Mouse (Mus musculus) MEL (cell line): ENCODE measurements around the gene Gm17018.

Experiments
- CTCF ChIP-seq, 3 experiments: IDR thresholded peaks in 2 of 3; conservative IDR thresholded peaks in 1 of 3; 2 replicates each; pipeline ENCODE4 v1.5.1; 2011 to 2012; ENCODE audit warnings: low read length in 3 of 3, low read depth in 2 of 3, mild to moderate bottlenecking in 2 of 3, improper control_type of control experiment in 1 of 3, inconsistent platforms in 1 of 3, mixed read lengths in 1 of 3, moderate library complexity in 1 of 3; ENCODE audit not compliant: control insufficient read depth in 1 of 3, insufficient read depth in 1 of 3, poor library complexity in 1 of 3, severe bottlenecking in 1 of 3
- EP300 ChIP-seq, 2 experiments: IDR thresholded peaks; 2 replicates each; pipeline ENCODE4 v1.6.1; 2011; ENCODE audit warnings: improper control_type of control experiment in 2 of 2, low read length in 2 of 2, low read depth in 1 of 2, mild to moderate bottlenecking in 1 of 2
- GABPA ChIP-seq: IDR thresholded peaks from 2 replicates; pipeline ENCODE4 v1.6.1; 2012; ENCODE audit warnings: low read depth, mild to moderate bottlenecking, inconsistent platforms, low read length, improper control_type of control experiment, moderate library complexity
- GATA1 ChIP-seq: IDR thresholded peaks from 2 replicates; pipeline ENCODE4 v1.6.1; 2011; ENCODE audit warnings: low read depth, low read length, improper control_type of control experiment
- POLR2AphosphoS2 ChIP-seq: IDR thresholded peaks from 2 replicates; pipeline ENCODE4 v1.6.1; 2011; ENCODE audit warnings: low read length, improper control_type of control experiment
- TBP ChIP-seq: IDR thresholded peaks from 2 replicates; pipeline ENCODE4 v1.8.0; 2011; ENCODE audit warnings: low read depth, low read length, improper control_type of control experiment

DNA sequence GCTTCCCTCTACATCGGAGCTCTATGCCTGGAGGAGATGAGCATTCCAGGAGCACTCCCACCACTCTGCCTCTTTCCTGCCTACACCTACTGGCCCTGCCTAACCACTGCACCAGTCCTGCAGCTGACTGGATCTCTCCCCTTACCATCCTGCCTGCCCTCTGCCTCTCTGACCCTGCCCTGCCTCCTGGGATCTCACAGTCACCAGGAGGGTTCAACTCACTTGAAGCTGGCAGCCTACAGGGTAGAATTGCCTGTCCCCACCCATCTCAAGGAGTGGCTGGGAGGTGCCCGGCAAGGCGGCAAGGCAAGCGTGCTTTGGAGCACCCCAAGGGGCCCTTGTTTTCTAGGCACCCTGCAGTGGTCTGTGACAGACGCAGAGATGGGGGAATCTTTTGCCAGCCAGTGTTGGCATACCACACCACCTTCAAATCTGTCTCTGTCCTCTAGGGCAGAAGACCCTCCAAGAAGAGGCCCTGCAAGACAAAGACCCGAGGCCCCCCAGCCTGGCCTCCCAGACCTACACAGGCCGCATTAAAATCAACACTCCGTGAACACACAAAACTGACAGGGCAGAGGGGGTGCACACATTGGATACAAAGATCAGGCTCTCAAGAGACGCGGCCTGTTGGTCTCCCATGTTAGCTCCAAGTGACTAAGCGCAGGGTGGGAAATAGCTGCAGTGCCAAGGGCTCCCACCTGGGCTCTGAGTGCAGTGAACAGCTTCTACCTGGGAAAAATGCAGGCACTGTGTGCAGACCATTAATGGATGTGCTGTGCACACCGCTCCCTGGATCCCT lies 55.2 kb downstream of the Gm17018 start:
- TF ChIP-seq TBP (no peak), POLR2AphosphoS2 (no peak), CTCF (IDR thresholded peaks at IDR 0.05 in 2 of 3, conservative IDR thresholded peaks at IDR 0.05 in 1 of 3; ENCODE audit: control insufficient read depth in 1 of 3, insufficient read depth in 1 of 3, low read depth in 2 of 3, low read length in 3 of 3, poor library complexity in 1 of 3, severe bottlenecking in 1 of 3) (no peak), GATA1 (no peak), EP300 (IDR thresholded peaks at IDR 0.05; ENCODE audit: low read depth in 1 of 2, low read length in 2 of 2) (no peak), GABPA (no peak)
